Mouse (Mus musculus): ENCODE results near the gene Slc25a18.

Slc25a18 gene

DNA sequence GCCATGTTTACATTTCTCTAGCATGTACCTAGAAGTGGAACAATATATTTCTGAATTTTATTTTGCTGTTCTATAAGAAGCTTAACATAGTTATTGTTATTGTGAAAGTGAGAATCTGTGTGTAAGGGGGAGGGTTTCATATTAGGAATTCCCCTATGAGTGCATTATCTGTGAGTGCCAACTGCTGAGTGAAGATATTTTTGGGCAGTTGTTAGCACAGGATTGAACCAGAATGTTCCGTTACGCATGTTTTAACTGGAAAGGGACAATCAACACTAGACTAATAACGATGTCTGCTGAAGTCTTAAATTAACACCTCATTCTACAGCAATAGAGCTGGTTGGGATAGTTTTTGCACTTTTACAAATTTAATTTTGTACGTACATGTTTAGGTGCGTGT, 68.4 kb downstream of the Slc25a18 start:
- DNase-seq (ENCODE audit: low spot score in 2 of 2), result no peak

Measured in spleen, postnatal 14 days (tissue).